In the genomic region with DNA sequence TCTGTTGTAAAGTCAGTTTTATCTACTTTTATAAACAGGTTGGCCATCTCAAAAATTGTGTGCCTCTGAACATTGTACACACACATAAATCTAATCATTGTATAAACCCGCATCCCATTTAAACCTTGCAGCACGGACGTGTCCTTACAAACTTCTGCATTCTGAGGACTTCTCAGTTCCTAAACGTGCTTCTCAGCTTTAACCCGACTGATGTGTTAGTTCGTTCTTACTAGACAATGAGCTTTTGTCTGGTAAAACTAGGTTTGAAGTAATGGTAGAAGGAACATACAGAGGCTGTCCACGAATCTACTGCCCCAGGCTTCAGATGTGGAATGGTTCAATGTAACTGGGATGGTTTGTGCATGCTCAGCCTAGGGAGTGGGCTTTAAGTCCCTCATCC, we compare ENCODE assay signal across 25 mouse cellular contexts. TPM values are rescaled to one million over a fixed set of nuclear protein-coding genes. Genes with fewer than 3 reads are reported as not detected.
DNase-seq lines count a peak whose midpoint lies in the region; ATAC-seq and TF ChIP-seq lines count a peak whose summit lies in the region.
"Had no signal": no experiment of that assay in that cellular context is flagged by ENCODE, and none has a peak within 500 bp of the region (broad histone marks: within the 10 kb centered on the region; RNA-seq: fewer than 3 reads in every experiment).

No protein-coding gene starts in this region.

- no peak for DNase-seq in liver, postnatal 0 days
- DNase-seq in kidney, adult 18-20 months: no peak
- DNase-seq in right cerebral cortex, postnatal 25 days: no peak
- DNase-seq: adrenal gland, adult 2 months; adrenal gland, postnatal 14 days; cerebellum, adult 18-20 months; cerebellum, adult 9-10 months; cerebellum, postnatal 14 days; forebrain, postnatal 0 days; gastrocnemius, adult 2 months; gastrocnemius, postnatal 14 days; heart, postnatal 10 days; heart, postnatal 36 days had no signal

- no peak for ATAC-seq in liver, postnatal 0 days
- no peak for ATAC-seq in liver, embryonic 12.5 days
- ATAC-seq in megakaryocyte, adult 5-6 weeks (ENCODE audit: poor library complexity, severe bottlenecking): peak; percentile 46
- ATAC-seq: forebrain, embryonic 14.5 days; forebrain, postnatal 0 days; hindbrain, embryonic 16.5 days had no signal

- no peak overlapping the region for H3K4me2 ChIP-seq in liver, postnatal 0 days (ENCODE audit: low read depth, low read length)
- H3K4me2 ChIP-seq in liver, embryonic 12.5 days: no peak overlapping the region
- H3K4me2 ChIP-seq: embryonic facial prominence, embryonic 12.5 days; embryonic facial prominence, embryonic 15.5 days; heart, embryonic 12.5 days; heart, embryonic 15.5 days; hindbrain, embryonic 13.5 days had no signal

- H3K36me3 ChIP-seq in liver, postnatal 0 days (replicated peaks; ENCODE audit: insufficient read depth, low read length): no peaks in the 10 kb centered on the region
- H3K36me3 ChIP-seq in liver, embryonic 12.5 days: no peaks in the 10 kb centered on the region
- H3K36me3 ChIP-seq: embryonic facial prominence, embryonic 12.5 days; embryonic facial prominence, embryonic 15.5 days; heart, embryonic 12.5 days; heart, embryonic 15.5 days; hindbrain, embryonic 10.5 days; hindbrain, embryonic 13.5 days had no signal

- TF ChIP-seq POLR2A in bone marrow, adult 2 months (IDR thresholded peaks at IDR 0.05; ENCODE audit: borderline replicate concordance, control insufficient read depth, low read depth, low read length): no peak

- peaks cover 4% of the 10 kb centered on the region; the same call in 1 of the 2 replicates for H3K4me1 ChIP-seq in liver, postnatal 0 days (ENCODE audit: insufficient read depth)
- H3K4me1 ChIP-seq in liver, embryonic 12.5 days: no peaks in the 10 kb centered on the region
- peaks cover 1% of the 10 kb centered on the region; the same call in 1 of the 2 replicates for H3K4me1 ChIP-seq in bone marrow, adult 2 months (ENCODE audit: control insufficient read depth, insufficient read depth, low read length)

- no peak overlapping the region for H3K9ac ChIP-seq in liver, postnatal 0 days (replicated peaks)
- no peak overlapping the region for H3K9ac ChIP-seq in liver, embryonic 12.5 days
- H3K9ac ChIP-seq: embryonic facial prominence, embryonic 12.5 days; embryonic facial prominence, embryonic 15.5 days; forebrain, postnatal 0 days; heart, embryonic 12.5 days; heart, embryonic 15.5 days; hindbrain, embryonic 13.5 days had no signal

- no peak for TF ChIP-seq CTCF in liver, postnatal 0 days (IDR thresholded peaks at IDR 0.05; ENCODE audit: low read depth)
- no peak for TF ChIP-seq CTCF in bone marrow, adult 2 months (IDR thresholded peaks at IDR 0.05; ENCODE audit: control insufficient read depth, insufficient read depth, low read length)

- H3K4me3 ChIP-seq in liver, postnatal 0 days (ENCODE audit: low read depth, low read length): no peak overlapping the region
- no peak overlapping the region for H3K4me3 ChIP-seq in liver, embryonic 12.5 days
- no peak overlapping the region for H3K4me3 ChIP-seq in bone marrow, adult 2 months (replicated peaks; ENCODE audit: control insufficient read depth, low read depth, low read length)
- H3K4me3 ChIP-seq: embryonic facial prominence, embryonic 12.5 days; embryonic facial prominence, embryonic 15.5 days; gastrocnemius, adult 2 months; heart, embryonic 12.5 days; heart, embryonic 15.5 days; hindbrain, embryonic 10.5 days; hindbrain, embryonic 13.5 days had no signal

- WGBS in liver, postnatal 0 days (ENCODE audit: insufficient replicate concordance): 58% methylated on average over 7 of the region's 7 CpGs
- WGBS in liver, embryonic 12.5 days (ENCODE audit: insufficient replicate concordance): 71% methylated on average over 7 of the region's 7 CpGs
- WGBS in bone marrow, adult 2 months: 30% methylated on average over 7 of the region's 7 CpGs

- peak overlapping the region; percentile 75 for H3K27ac ChIP-seq in liver, postnatal 0 days (ENCODE audit: low read depth)
- no peak overlapping the region for H3K27ac ChIP-seq in liver, embryonic 12.5 days
- H3K27ac ChIP-seq in bone marrow, adult 2 months (ENCODE audit: control insufficient read depth, insufficient read depth, low read depth, low read length, poor library complexity): peak overlapping the region; percentile 54; the same call in 1 of the 2 replicates
- H3K27ac ChIP-seq: embryonic facial prominence, embryonic 12.5 days; gastrocnemius, adult 2 months; heart, embryonic 15.5 days; hindbrain, embryonic 10.5 days; hindbrain, embryonic 13.5 days had no signal

- H3K9me3 ChIP-seq in liver, postnatal 0 days (ENCODE audit: low read length): no peaks in the 10 kb centered on the region
- H3K9me3 ChIP-seq in liver, embryonic 12.5 days (replicated peaks): no peaks in the 10 kb centered on the region
- H3K9me3 ChIP-seq: embryonic facial prominence, embryonic 12.5 days; embryonic facial prominence, embryonic 15.5 days; heart, embryonic 15.5 days; hindbrain, embryonic 10.5 days; hindbrain, embryonic 13.5 days had no signal

- no peaks in the 10 kb centered on the region for H3K27me3 ChIP-seq in liver, postnatal 0 days (ENCODE audit: insufficient read depth, low read length)
- H3K27me3 ChIP-seq in liver, embryonic 12.5 days (replicated peaks): no peaks in the 10 kb centered on the region
- H3K27me3 ChIP-seq: embryonic facial prominence, embryonic 12.5 days; embryonic facial prominence, embryonic 15.5 days; heart, embryonic 12.5 days; heart, embryonic 15.5 days; hindbrain, embryonic 13.5 days had no signal

- TF ChIP-seq EP300 in liver, postnatal 0 days (IDR thresholded peaks at IDR 0.05; ENCODE audit: low read depth): no peak

RNA-seq across cellular contexts. Expression of gene Tgfbr2, which starts 41.9 kb away (rescaled TPM):
- polyA plus RNA-seq in liver, postnatal 0 days (2015; fragmentation: Nextera tagmentation; extraction: Ambion mirVana): 5.2 and 5.6 TPM in 2 replicates
- 6.9 and 7.1 TPM in 2 replicates for polyA plus RNA-seq in liver, embryonic 12.5 days (2016; fragmentation: Nextera tagmentation; extraction: Ambion mirVana)
- polyA plus RNA-seq in bone marrow, adult 2 months (2011; ENCODE audit: insufficient read depth, insufficient read length, low replicate concordance, missing spikeins): 3.5 and 4.7 TPM in 2 replicates
- 16.9 and 18.4 TPM in 2 replicates for total RNA-seq in megakaryocyte, adult 5-6 weeks (2015)
- 14.8 and 18.9 TPM in 2 replicates for total RNA-seq in megakaryocyte, adult 5-6 weeks (2017)
- total RNA-seq: MEL had no signal
